ENCODE assay signal across 19 mouse cellular contexts in genomic region chr15:97173233-97173632, GRCm38 (mm10).
DNase-seq lines count a peak whose midpoint lies in the region; ATAC-seq lines count a peak whose summit lies in the region.
"Had no signal": no experiment of that assay in that cellular context is flagged by ENCODE, and none has a peak within 500 bp of the region (broad histone marks: within the 10 kb centered on the region; RNA-seq: fewer than 3 reads in every experiment).

No protein-coding gene starts in this region.

- no peak for DNase-seq in frontal cortex, postnatal 10 days (ENCODE audit: low spot score in 2 of 2)
- DNase-seq in heart, postnatal 10 days: no peak
- peak; percentile 56 for DNase-seq in ES-CJ7 (ENCODE audit: low read depth, low spot score)
- no peak for DNase-seq in T-cell, adult 2 months (ENCODE audit: low spot score)
- DNase-seq: adrenal gland, postnatal 10 days; cerebellum, adult 9-10 months; gastrocnemius, postnatal 14 days; thymus, postnatal 14 days had no signal

- H3K4me2 ChIP-seq in heart, embryonic 16.5 days (ENCODE audit: low read depth, low read length): peak overlapping the region; percentile 53
- no peak overlapping the region for H3K4me2 ChIP-seq in intestine, embryonic 16.5 days (ENCODE audit: low read depth, low read length)
- H3K4me2 ChIP-seq: forebrain, embryonic 12.5 days; limb, embryonic 13.5 days; liver, embryonic 15.5 days; midbrain, embryonic 13.5 days; neural tube, embryonic 12.5 days had no signal

- no peaks in the 10 kb centered on the region for H3K36me3 ChIP-seq in heart, embryonic 16.5 days (ENCODE audit: control insufficient read depth, insufficient read depth)
- no peaks in the 10 kb centered on the region for H3K36me3 ChIP-seq in intestine, embryonic 16.5 days (ENCODE audit: control insufficient read depth, insufficient read depth, low read length)
- H3K36me3 ChIP-seq: embryonic facial prominence, embryonic 10.5 days; forebrain, embryonic 12.5 days; limb, embryonic 13.5 days; liver, embryonic 15.5 days; midbrain, embryonic 13.5 days; neural tube, embryonic 12.5 days had no signal

- intact Hi-C loops in heart, postnatal 10 days (cut with DNase I): no loop called here

- H3K27me3 ChIP-seq in heart, embryonic 16.5 days (ENCODE audit: control insufficient read depth, insufficient read depth, low read length): no peaks in the 10 kb centered on the region
- H3K27me3 ChIP-seq in intestine, embryonic 16.5 days (replicated peaks; ENCODE audit: control insufficient read depth, insufficient read depth, low read length): no peaks in the 10 kb centered on the region
- H3K27me3 ChIP-seq: forebrain, embryonic 12.5 days; limb, embryonic 13.5 days; liver, embryonic 15.5 days; midbrain, embryonic 13.5 days; neural tube, embryonic 12.5 days had no signal

- peak; percentile 74 for ATAC-seq in frontal cortex, adult (ENCODE audit: low TSS enrichment)
- no peak for ATAC-seq in heart, embryonic 16.5 days (replicated peaks; ENCODE audit: extremely low read depth, insufficient read depth, low FRiP score)
- ATAC-seq in intestine, embryonic 16.5 days: peak; percentile 33; the same call in 1 of the 2 replicates
- ATAC-seq: activated CD4-positive, CD25-positive, alpha-beta regulatory T cell, adult 4 months; CD4-positive, CD25-positive, alpha-beta regulatory T cell, adult 4 months; midbrain, embryonic 13.5 days had no signal

- H3K4me3 ChIP-seq in heart, embryonic 16.5 days (ENCODE audit: low read length): peak overlapping the region; percentile 7; the same call in 1 of the 2 replicates
- H3K4me3 ChIP-seq in intestine, embryonic 16.5 days (ENCODE audit: low read length): no peak overlapping the region
- H3K4me3 ChIP-seq: embryonic facial prominence, embryonic 10.5 days; forebrain, embryonic 12.5 days; limb, embryonic 13.5 days; liver, embryonic 15.5 days; midbrain, embryonic 13.5 days; neural tube, embryonic 12.5 days had no signal

- H3K4me1 ChIP-seq in heart, embryonic 16.5 days (ENCODE audit: control insufficient read depth, insufficient read depth, low read length): peaks cover 12% of the 10 kb centered on the region
- peaks cover 13% of the 10 kb centered on the region; the same call in 1 of the 2 replicates for H3K4me1 ChIP-seq in intestine, embryonic 16.5 days (ENCODE audit: control insufficient read depth, insufficient read depth, low read length)
- H3K4me1 ChIP-seq: forebrain, embryonic 12.5 days; liver, embryonic 15.5 days had no signal

- no peak overlapping the region for H3K9ac ChIP-seq in heart, embryonic 16.5 days (ENCODE audit: low read length)
- 0 out of 2 replicates have a peak overlapping the region, but pooled peaks have one; percentile 15 for H3K9ac ChIP-seq in intestine, embryonic 16.5 days (ENCODE audit: low read depth, low read length)
- H3K9ac ChIP-seq: forebrain, embryonic 12.5 days; limb, embryonic 13.5 days; liver, embryonic 15.5 days; midbrain, embryonic 13.5 days; neural tube, embryonic 12.5 days had no signal

- H3K9me3 ChIP-seq in heart, embryonic 16.5 days (replicated peaks; ENCODE audit: control insufficient read depth, low read length): 0 out of 2 replicates have a peak, but pooled peaks cover 2% of the 10 kb centered on the region
- no peaks in the 10 kb centered on the region for H3K9me3 ChIP-seq in intestine, embryonic 16.5 days (ENCODE audit: control insufficient read depth, low read length)
- H3K9me3 ChIP-seq: embryonic facial prominence, embryonic 10.5 days; forebrain, embryonic 12.5 days; limb, embryonic 13.5 days; liver, embryonic 15.5 days; midbrain, embryonic 13.5 days; neural tube, embryonic 12.5 days had no signal

- WGBS in heart, embryonic 16.5 days: 50% methylated on average over 17 of the region's 17 CpGs
- WGBS in intestine, embryonic 16.5 days: 61% methylated on average over 17 of the region's 17 CpGs

- no peak overlapping the region for H3K27ac ChIP-seq in heart, embryonic 16.5 days (ENCODE audit: low read length)
- H3K27ac ChIP-seq in intestine, embryonic 16.5 days (ENCODE audit: low read length): no peak overlapping the region
- H3K27ac ChIP-seq: embryonic facial prominence, embryonic 10.5 days; forebrain, embryonic 12.5 days; limb, embryonic 13.5 days; liver, embryonic 15.5 days; midbrain, embryonic 13.5 days; neural tube, embryonic 12.5 days had no signal
